Mouse (Mus musculus): ENCODE measurements around the gene Grk1.

- TF ChIP-seq POLR2A (IDR thresholded peaks at IDR 0.05; ENCODE audit: insufficient read depth, low read depth, low read length) (no peak), CTCF (IDR thresholded peaks at IDR 0.05; ENCODE audit: insufficient read depth, low read depth, low read length) (no peak)
Measured at GRCm38 (mm10) chr8:13471484-13471883, 66.6 kb downstream of the Grk1 start.
